Mouse (Mus musculus): Measurements from ENCODE around the gene Emc3. TPM values are rescaled to one million over a fixed set of nuclear protein-coding genes. Genes with fewer than 3 reads are reported as not detected.

Emc3 gene
- total and polyA plus RNA-seq, 3 experiments: 52.7 to 90.9 (median 64.6) TPM

DNA sequence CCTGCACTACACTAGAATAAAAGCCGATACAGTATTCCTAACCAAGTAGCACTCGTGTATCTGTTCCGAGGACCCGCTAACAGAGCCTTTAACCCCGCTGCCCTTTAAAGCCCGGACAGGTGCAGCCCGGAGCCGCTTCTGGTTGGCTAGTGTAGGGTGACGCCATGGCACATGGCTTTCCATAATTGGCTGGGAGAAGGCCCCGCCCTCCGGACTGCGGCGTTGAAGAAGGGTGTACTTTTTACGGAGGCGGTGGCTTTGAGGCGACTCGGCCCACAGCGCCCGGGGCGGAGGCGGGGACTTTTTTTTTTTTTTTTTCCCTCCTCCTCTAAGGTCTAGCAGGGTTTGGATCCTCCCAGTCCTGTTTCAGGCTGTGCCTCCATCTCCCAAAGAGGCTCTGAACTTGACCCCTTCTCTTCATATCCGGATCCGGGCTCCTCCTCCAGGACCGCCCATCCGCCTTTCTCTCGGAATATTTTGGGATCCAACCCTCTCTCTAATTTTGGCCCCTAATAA is 48.3 kb downstream of the Emc3 start, which contains the start of gene Creld1 (continued):
- peak; percentile 75 for TF ChIP-seq MXI1 (IDR thresholded peaks at IDR 0.05; ENCODE audit: low read depth, low read length)
- TF ChIP-seq ZNF384 (IDR thresholded peaks at IDR 0.05; ENCODE audit: low read depth, low read length): peak; percentile 96
- TF ChIP-seq ZMIZ1 (IDR thresholded peaks at IDR 0.05; ENCODE audit: low read depth, low read length): peak; percentile 52; the same call in 1 of the 2 replicates
- TF ChIP-seq CTCF (conservative IDR thresholded peaks at IDR 0.05 in 1 of 2, IDR thresholded peaks at IDR 0.05 in 1 of 2; ENCODE audit: low read depth in 2 of 2, low read length in 2 of 2): no peak
- no peak for TF ChIP-seq MAFK (IDR thresholded peaks at IDR 0.05; ENCODE audit: insufficient replicate concordance, low read length)
- no peak; the same call in 1 of the 2 replicates for TF ChIP-seq ELF1 (IDR thresholded peaks at IDR 0.05; ENCODE audit: low read depth, low read length)
- TF ChIP-seq CHD1 (IDR thresholded peaks at IDR 0.05; ENCODE audit: low read depth, low read length): no peak
- no peak for TF ChIP-seq USF2 (conservative IDR thresholded peaks at IDR 0.05; ENCODE audit: low read depth, low read length)
- peak; percentile 22; the same call in 1 of the 2 replicates for TF ChIP-seq HCFC1 (IDR thresholded peaks at IDR 0.05; ENCODE audit: low read depth, low read length)
- no peak for TF ChIP-seq JUN (IDR thresholded peaks at IDR 0.05; ENCODE audit: insufficient read depth, low read depth, low read length)
- no peak; the same call in 1 of the 2 replicates for TF ChIP-seq EP300 (IDR thresholded peaks at IDR 0.05; ENCODE audit: low read length)
- TF ChIP-seq MYC (IDR thresholded peaks at IDR 0.05; ENCODE audit: low read depth, low read length): peak; percentile 66; the same call in 1 of the 2 replicates
- TF ChIP-seq ZC3H11A (IDR thresholded peaks at IDR 0.05; ENCODE audit: low read depth, low read length): no peak
- TF ChIP-seq E2F4 (IDR thresholded peaks at IDR 0.05; ENCODE audit: insufficient replicate concordance, low read depth, low read length): no peak
- TF ChIP-seq TCF12 (IDR thresholded peaks at IDR 0.05; ENCODE audit: low read depth, low read length): 0 out of 2 replicates have a peak, but pooled peaks have one; percentile 37

DNA sequence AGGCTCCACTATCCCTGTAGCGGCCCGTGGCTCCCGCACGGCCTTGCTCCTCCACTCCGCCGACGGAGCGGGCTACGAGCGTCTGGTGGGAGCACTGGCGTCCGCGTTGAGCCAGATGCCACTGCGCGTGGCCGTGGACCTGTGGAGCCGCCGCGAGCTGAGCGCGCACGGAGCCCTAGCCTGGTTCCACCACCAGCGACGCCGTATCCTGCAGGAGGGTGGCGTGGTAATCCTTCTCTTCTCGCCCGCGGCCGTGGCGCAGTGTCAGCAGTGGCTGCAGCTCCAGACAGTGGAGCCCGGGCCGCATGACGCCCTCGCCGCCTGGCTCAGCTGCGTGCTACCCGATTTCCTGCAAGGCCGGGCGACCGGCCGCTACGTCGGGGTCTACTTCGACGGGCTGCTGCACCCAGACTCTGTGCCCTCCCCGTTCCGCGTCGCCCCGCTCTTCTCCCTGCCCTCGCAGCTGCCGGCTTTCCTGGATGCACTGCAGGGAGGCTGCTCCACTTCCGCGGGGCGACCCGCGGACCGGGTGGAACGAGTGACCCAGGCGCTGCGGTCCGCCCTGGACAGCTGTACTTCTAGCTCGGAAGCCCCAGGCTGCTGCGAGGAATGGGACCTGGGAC is 48.9 kb downstream of the Emc3 start:
- TF ChIP-seq ZC3H11A (IDR thresholded peaks at IDR 0.05; ENCODE audit: low read depth, low read length): no peak
- no peak for TF ChIP-seq CHD1 (IDR thresholded peaks at IDR 0.05; ENCODE audit: low read depth, low read length)
- peak; percentile 25; the same call in 1 of the 2 replicates for TF ChIP-seq ELF1 (IDR thresholded peaks at IDR 0.05; ENCODE audit: low read depth, low read length)
- peak overlapping the region; percentile 31; the same call in 1 of the 2 replicates for H3K9ac ChIP-seq (ENCODE audit: insufficient read depth, low read depth)
- peaks cover 7% of the 10 kb centered on the region for H3K27me3 ChIP-seq (replicated peaks)
- dilution Hi-C loops (cut with MboI; ENCODE audit: extremely low pct_ligation_motif_present, extremely low pct_unique_long_range_greater_than_20kb, low sequenced_read_pairs): no loop called here
- no peak overlapping the region for H3K27ac ChIP-seq (ENCODE audit: insufficient read depth, low read depth)
- in situ Hi-C loops (cut with MboI; ENCODE audit: low pct_ligation_motif_present, low pct_unique_long_range_greater_than_20kb, low sequenced_read_pairs): no loop called here
- H3K4me2 ChIP-seq (ENCODE audit: insufficient read depth, low read depth, poor library complexity, severe bottlenecking): peak overlapping the region; percentile 79
- peaks cover 0 to 7% of the 10 kb centered on the region in 2 experiments for H3K36me3 ChIP-seq (replicated peaks in 1 of 2; ENCODE audit: control insufficient read depth in 1 of 2, insufficient read depth in 1 of 2, low read length in 1 of 2)
- DNase-seq (ENCODE audit: extremely low read depth): no peak
- H3K79me2 ChIP-seq (replicated peaks; ENCODE audit: control insufficient read depth, extremely low read depth, insufficient read depth, poor library complexity, severe bottlenecking): no peaks in the 10 kb centered on the region
- H3K4me1 ChIP-seq (ENCODE audit: control insufficient read depth in 1 of 2, insufficient read depth in 2 of 2): peaks cover 14 to 36% of the 10 kb centered on the region in 2 experiments
- peak overlapping the region; percentile 51 to 73 (median 58) for H3K4me3 ChIP-seq (replicated peaks in 1 of 3; ENCODE audit: low read depth in 2 of 3, low read length in 2 of 3, poor library complexity in 1 of 3)
- H3K9me3 ChIP-seq (replicated peaks; ENCODE audit: low read length): peaks cover 2% of the 10 kb centered on the region
